Mouse (Mus musculus) gastrocnemius, postnatal 36 days (tissue): ENCODE measurements around the gene Rprd2. TPM values are rescaled to one million over a fixed set of nuclear protein-coding genes. Genes with fewer than 3 reads are reported as not detected.

Source experiments
- microRNA-seq, 2 experiments: library from miRNA; unstranded; fragments of <30 nt; microRNA quantifications; one replicate each; pipeline ENCODE4 v1.2.0; 2021
- total RNA-seq, 2 experiments: library from RNA; stranded (reverse); gene quantifications; 2 replicates each; pipeline ENCODE4 v1.2.3; 2021

Gene Rprd2
- total RNA-seq, 2 experiments from 2014 or later = 27.8 to 36.1 TPM

Small RNA genes lying within 50 kb of the gene (microRNA-seq; reads per million reads assigned to microRNA genes)
- 0 to 0.36 reads per million in 2 experiments for gene Mir7014

Other genes starting within 250 kb of the Rprd2 start
- gene Golph3l, start 229.9 kb downstream of the Rprd2 start, total RNA-seq = 10 to 100 TPM in 1 of 2 experiments, 1 to 10 TPM in 1; 8.0 to 10.1 TPM
- gene Ensa, start 193.9 kb downstream of the Rprd2 start, total RNA-seq = 10 to 100 TPM; 85.6 to 96.1 TPM
- gene Mcl1, start 160.1 kb downstream of the Rprd2 start, total RNA-seq = 100 to 1,000 TPM; 109 to 130 TPM
- 10 to 100 TPM; 25.7 to 41.2 TPM for gene Adamtsl4, start 130.9 kb downstream of the Rprd2 start, total RNA-seq
- 10 to 100 TPM; 14.3 to 28.4 TPM for gene Ecm1, start 79.3 kb downstream of the Rprd2 start, total RNA-seq
- 10 to 100 TPM; 28.0 to 28.7 TPM for gene Tars2, start 58.7 kb downstream of the Rprd2 start, total RNA-seq
- gene Prpf3, start 37.0 kb upstream of the Rprd2 start, total RNA-seq = 10 to 100 TPM; 12.5 to 14.5 TPM
- gene Mrps21, start 52.7 kb upstream of the Rprd2 start, total RNA-seq = 100 to 1,000 TPM; 289 to 304 TPM
- 1 to 10 TPM; 4.4 to 7.9 TPM for gene Ciart, start 63.4 kb upstream of the Rprd2 start, total RNA-seq
- gene BC028528, start 73.1 kb upstream of the Rprd2 start, total RNA-seq = 1 to 10 TPM; 1.8 to 4.0 TPM
- 10 to 100 TPM; 41.7 to 48.0 TPM for gene Aph1a, start 75.1 kb upstream of the Rprd2 start, total RNA-seq
- gene Car14, start 85.8 kb upstream of the Rprd2 start, total RNA-seq = 10 to 100 TPM; 71.9 to 92.1 TPM
- 10 to 100 TPM; 67.1 to 71.1 TPM for gene Anp32e, start 110.4 kb upstream of the Rprd2 start, total RNA-seq
- gene Plekho1, start 177.1 kb upstream of the Rprd2 start, total RNA-seq = 10 to 100 TPM; 17.6 to 23.6 TPM
- gene Vps45, start 239.6 kb upstream of the Rprd2 start, total RNA-seq = 10 to 100 TPM; 13.4 to 17.5 TPM